Mouse (Mus musculus) heart, embryonic 15.5 days (tissue): ENCODE measurements around the gene Rfpl4b. TPM values are rescaled to one million over a fixed set of nuclear protein-coding genes. Genes with fewer than 3 reads are reported as not detected.

Experiments
- polyA plus RNA-seq: library from polyadenylated mRNA; unstranded; fragments of >200 nt; fragmentation: Nextera tagmentation; extraction: Ambion mirVana; gene quantifications from 2 replicates; pipeline ENCODE4 v1.2.1, GENCODE M21; 2015

Gene Rfpl4b
- polyA plus RNA-seq, 1 experiment from 2014 or later, result not detected

Other genes starting within 250 kb of the Rfpl4b start
- 111 and 117 TPM in 2 replicates for gene Lama4, start 143.7 kb upstream of the Rfpl4b start, polyA plus RNA-seq